Mouse (Mus musculus) hindbrain, embryonic 13.5 days (tissue): ENCODE measurements around the gene Ebf1. TPM values are rescaled to one million over a fixed set of nuclear protein-coding genes. Genes with fewer than 3 reads are reported as not detected.
A peak's percentile ranks its signal among the peaks of the same experiment; 100 is the strongest.

Experiments used
- ATAC-seq: fragments of 200-750 bp; cut with Nextera tagmentation; 2 replicates; pipeline ENCODE4 v1.8.0; 2017; ENCODE audit warnings: moderate TSS enrichment; ENCODE audit not compliant: low FRiP score
- H3K27ac ChIP-seq: fragments of 300-500 bp; sonication (generic); 2 replicates; pipeline ENCODE4 v1.5.1; 2015; ENCODE audit warnings: inconsistent platforms, mild to moderate bottlenecking, moderate library complexity
- H3K27me3 ChIP-seq: fragments of 300-500 bp; sonication (generic); 2 replicates; pipeline ENCODE4 v1.6.1; 2015; ENCODE audit warnings: mild to moderate bottlenecking, inconsistent platforms
- H3K36me3 ChIP-seq: fragments of 300-500 bp; sonication (generic); 2 replicates; pipeline ENCODE4 v1.6.1; 2015; ENCODE audit warnings: mild to moderate bottlenecking, inconsistent platforms
- H3K4me1 ChIP-seq: fragments of 300-500 bp; sonication (generic); replicated peaks from 2 replicates; pipeline ENCODE4 v1.6.1; 2015; ENCODE audit warnings: inconsistent platforms
- H3K4me2 ChIP-seq: fragments of 300-500 bp; sonication (generic); 2 replicates; pipeline ENCODE4 v1.6.1; 2015; ENCODE audit warnings: inconsistent platforms, mild to moderate bottlenecking, moderate library complexity
- H3K4me3 ChIP-seq: fragments of 300-500 bp; sonication (generic); 2 replicates; pipeline ENCODE4 v1.5.1; 2015; ENCODE audit warnings: mild to moderate bottlenecking, inconsistent platforms
- H3K9ac ChIP-seq: fragments of 300-500 bp; sonication (generic); 2 replicates; pipeline ENCODE4 v1.6.1; 2015; ENCODE audit warnings: mild to moderate bottlenecking, inconsistent platforms
- H3K9me3 ChIP-seq: fragments of 300-500 bp; sonication (generic); 2 replicates; pipeline ENCODE4 v1.6.1; 2016; ENCODE audit warnings: inconsistent platforms
- WGBS: fragments of 180-500 bp; shearing (Covaris S2); methylation state at CpG from one replicate; pipeline ENCODE4 v1.1.7; 2015; 5-methylcytosine and 5-hydroxymethylcytosine counted together
- polyA plus RNA-seq: library from polyadenylated mRNA; unstranded; fragments of >200 nt; fragmentation: Nextera tagmentation; extraction: Ambion mirVana; gene quantifications from 2 replicates; pipeline ENCODE4 v1.2.1, GENCODE M21; 2015

The Ebf1 gene
- polyA plus RNA-seq, 1 experiment from 2014 or later = 159 TPM

GRCm38 (mm10) chr11:44946618-44947017, 329.5 kb downstream of the Ebf1 start:
- Histone ChIP-seq H3K4me1 (peaks cover 7% of the 10 kb centered on the region), H3K4me2 (no peak overlapping the region), H3K9ac (no peak overlapping the region), H3K27me3 (no peaks in the 10 kb centered on the region), H3K36me3 (no peaks in the 10 kb centered on the region), H3K9me3 (no peaks in the 10 kb centered on the region), H3K27ac (no peak overlapping the region), H3K4me3 (no peak overlapping the region)
- ATAC-seq = no peak
- 86% methylated on average over 3 of the region's 3 CpGs for WGBS

- no peaks in the 10 kb centered on the region for H3K9me3 ChIP-seq
- no peak overlapping the region for H3K4me3 ChIP-seq
- no peak overlapping the region for H3K27ac ChIP-seq
- ATAC-seq = no peak
- WGBS = 87% methylated on average over 6 of the region's 6 CpGs
- peaks cover 8% of the 10 kb centered on the region; the same call in 1 of the 2 replicates for H3K4me1 ChIP-seq
- H3K4me2 ChIP-seq = no peak overlapping the region
- no peaks in the 10 kb centered on the region for H3K27me3 ChIP-seq
- no peaks in the 10 kb centered on the region for H3K36me3 ChIP-seq
- H3K9ac ChIP-seq = no peak overlapping the region
Observed at GRCm38 (mm10) chr11:44948541-44948940, 331.4 kb downstream of the Ebf1 start.

GRCm38 (mm10) chr11:44949140-44949539, 332.0 kb downstream of the Ebf1 start:
- H3K4me2 ChIP-seq = no peak overlapping the region
- H3K9me3 ChIP-seq = no peaks in the 10 kb centered on the region
- H3K27me3 ChIP-seq = no peaks in the 10 kb centered on the region
- WGBS = 74% methylated on average over 3 of the region's 3 CpGs
- H3K4me3 ChIP-seq = no peak overlapping the region
- H3K9ac ChIP-seq = no peak overlapping the region
- H3K27ac ChIP-seq = no peak overlapping the region
- no peak for ATAC-seq
- peaks cover 13% of the 10 kb centered on the region for H3K4me1 ChIP-seq
- H3K36me3 ChIP-seq = no peaks in the 10 kb centered on the region

GRCm38 (mm10) chr11:44950319-44950718, 333.2 kb downstream of the Ebf1 start:
- H3K27ac ChIP-seq = no peak overlapping the region
- H3K4me1 ChIP-seq = peaks cover 20% of the 10 kb centered on the region
- no peak overlapping the region for H3K4me3 ChIP-seq
- no peaks in the 10 kb centered on the region for H3K9me3 ChIP-seq
- H3K4me2 ChIP-seq = no peak overlapping the region
- H3K9ac ChIP-seq = no peak overlapping the region
- 93% methylated on average over 9 of the region's 9 CpGs for WGBS
- ATAC-seq = no peak
- no peaks in the 10 kb centered on the region for H3K27me3 ChIP-seq
- no peaks in the 10 kb centered on the region for H3K36me3 ChIP-seq

- ATAC-seq = no peak
Observed at GRCm38 (mm10) chr11:44951506-44951905, 334.4 kb downstream of the Ebf1 start.

GRCm38 (mm10) chr11:44953337-44953736, 336.2 kb downstream of the Ebf1 start:
- H3K4me1 ChIP-seq = peaks cover 20% of the 10 kb centered on the region
- H3K27ac ChIP-seq = peak overlapping the region; percentile 3; the same call in 1 of the 2 replicates
- H3K4me2 ChIP-seq = no peak overlapping the region
- no peak for ATAC-seq
- no peak overlapping the region for H3K4me3 ChIP-seq
- no peak overlapping the region for H3K9ac ChIP-seq
- no peaks in the 10 kb centered on the region for H3K36me3 ChIP-seq
- no peaks in the 10 kb centered on the region for H3K27me3 ChIP-seq
- 65% methylated on average over 1 of the region's 1 CpGs for WGBS
- no peaks in the 10 kb centered on the region for H3K9me3 ChIP-seq

More at GRCm38 (mm10) chr11:44951506-44951905, 334.4 kb downstream of the Ebf1 start:
- Histone ChIP-seq H3K27me3 (no peaks in the 10 kb centered on the region), H3K36me3 (no peaks in the 10 kb centered on the region), H3K9me3 (no peaks in the 10 kb centered on the region), H3K9ac (no peak overlapping the region), H3K4me2 (no peak overlapping the region), H3K27ac (no peak overlapping the region), H3K4me1 (peaks cover 20% of the 10 kb centered on the region), H3K4me3 (no peak overlapping the region)
- 96% methylated on average over 4 of the region's 4 CpGs for WGBS

GRCm38 (mm10) chr11:44953863-44954262, 336.7 kb downstream of the Ebf1 start:
- Histone ChIP-seq H3K9me3 (no peaks in the 10 kb centered on the region), H3K27me3 (no peaks in the 10 kb centered on the region), H3K27ac (0 out of 2 replicates have a peak overlapping the region, but pooled peaks have one; percentile 3), H3K36me3 (no peaks in the 10 kb centered on the region), H3K4me1 (peaks cover 20% of the 10 kb centered on the region), H3K4me3 (no peak overlapping the region), H3K9ac (no peak overlapping the region), H3K4me2 (no peak overlapping the region)
- 67% methylated on average over 11 of the region's 11 CpGs for WGBS
- ATAC-seq = no peak

- H3K27me3 ChIP-seq = no peaks in the 10 kb centered on the region
- H3K9ac ChIP-seq = no peak overlapping the region
- H3K4me1 ChIP-seq = peaks cover 20% of the 10 kb centered on the region
- H3K9me3 ChIP-seq = no peaks in the 10 kb centered on the region
- no peak for ATAC-seq
- no peaks in the 10 kb centered on the region for H3K36me3 ChIP-seq
- H3K27ac ChIP-seq = no peak overlapping the region
- H3K4me2 ChIP-seq = no peak overlapping the region
- no peak overlapping the region for H3K4me3 ChIP-seq
- 78% methylated on average over 7 of the region's 7 CpGs for WGBS
Observed at GRCm38 (mm10) chr11:44954362-44954761, 337.2 kb downstream of the Ebf1 start.

GRCm38 (mm10) chr11:44962746-44963440, 345.8 kb downstream of the Ebf1 start:
- H3K4me1 ChIP-seq = peaks cover 9% of the 10 kb centered on the region; the same call in 1 of the 2 replicates
- H3K4me3 ChIP-seq = no peak overlapping the region
- no peak overlapping the region for H3K4me2 ChIP-seq
- no peaks in the 10 kb centered on the region for H3K27me3 ChIP-seq
- H3K36me3 ChIP-seq = no peaks in the 10 kb centered on the region
- H3K9ac ChIP-seq = no peak overlapping the region
- no peaks in the 10 kb centered on the region for H3K9me3 ChIP-seq
- WGBS = 85% methylated on average over 14 of the region's 14 CpGs
- ATAC-seq = no peak
- H3K27ac ChIP-seq = no peak overlapping the region

GRCm38 (mm10) chr11:44969011-44969410, 351.9 kb downstream of the Ebf1 start:
- Histone ChIP-seq H3K4me1 (peaks cover 8% of the 10 kb centered on the region; the same call in 1 of the 2 replicates), H3K4me2 (no peak overlapping the region), H3K9me3 (no peaks in the 10 kb centered on the region), H3K4me3 (no peak overlapping the region), H3K27me3 (no peaks in the 10 kb centered on the region), H3K36me3 (no peaks in the 10 kb centered on the region), H3K27ac (no peak overlapping the region), H3K9ac (no peak overlapping the region)
- WGBS = 65% methylated on average over 4 of the region's 4 CpGs
- no peak for ATAC-seq

- Histone ChIP-seq H3K27me3 (no peaks in the 10 kb centered on the region), H3K4me2 (no peak overlapping the region), H3K9ac (no peak overlapping the region), H3K4me3 (no peak overlapping the region), H3K36me3 (no peaks in the 10 kb centered on the region), H3K27ac (no peak overlapping the region), H3K9me3 (no peaks in the 10 kb centered on the region), H3K4me1 (peaks cover 43% of the 10 kb centered on the region)
- ATAC-seq = no peak
- 93% methylated on average over 7 of the region's 7 CpGs for WGBS
Observed at GRCm38 (mm10) chr11:44974271-44974670, 357.2 kb downstream of the Ebf1 start.

- 0 out of 2 replicates have a peak overlapping the region, but pooled peaks have one; percentile 78 for H3K27ac ChIP-seq
- no peaks in the 10 kb centered on the region for H3K9me3 ChIP-seq
- H3K9ac ChIP-seq = no peak overlapping the region
- no peaks in the 10 kb centered on the region for H3K36me3 ChIP-seq
- peaks cover 51% of the 10 kb centered on the region for H3K4me1 ChIP-seq
- no peak for ATAC-seq
- no peak overlapping the region for H3K4me2 ChIP-seq
- H3K4me3 ChIP-seq = no peak overlapping the region
- WGBS = 51% methylated on average over 2 of the region's 2 CpGs
- no peaks in the 10 kb centered on the region for H3K27me3 ChIP-seq
Observed at GRCm38 (mm10) chr11:44975151-44975550, 358.0 kb downstream of the Ebf1 start.

GRCm38 (mm10) chr11:44976254-44976802, 359.2 kb downstream of the Ebf1 start:
- peak overlapping the region; percentile 78 for H3K27ac ChIP-seq
- ATAC-seq = no peak
- 78% methylated on average over 5 of the region's 5 CpGs for WGBS

More at GRCm38 (mm10) chr11:44976254-44976802, 359.2 kb downstream of the Ebf1 start:
- Histone ChIP-seq H3K9ac (no peak overlapping the region), H3K36me3 (no peaks in the 10 kb centered on the region), H3K4me2 (no peak overlapping the region), H3K4me3 (no peak overlapping the region), H3K4me1 (peaks cover 55% of the 10 kb centered on the region), H3K27me3 (no peaks in the 10 kb centered on the region), H3K9me3 (no peaks in the 10 kb centered on the region)
